Mouse (Mus musculus) spleen, postnatal 14 days (tissue): ENCODE measurements around the gene Pcyt1a.
"Not testable (repeated sequence)": the region's sequence is repeated elsewhere in the genome, so short reads cannot be mapped to it uniquely, and the experiment has no call there.

Source experiments
- DNase-seq, 2 experiments: peaks; one replicate each; pipeline ENCODE4 v3.0.0; 2021 to 2022; ENCODE audit warnings: low spot score in 2 of 2

Gene Pcyt1a

GRCm38 (mm10) chr16:32472276-32473015 lies 41.7 kb downstream of the Pcyt1a start:
- no peak for DNase-seq

GRCm38 (mm10) chr16:32477315-32477714 lies 46.6 kb downstream of the Pcyt1a start:
- DNase-seq: no peak

- no peak for DNase-seq
Measured at GRCm38 (mm10) chr16:32479415-32479814, 48.7 kb downstream of the Pcyt1a start.

- no peak for DNase-seq
Measured at GRCm38 (mm10) chr16:32484431-32484871, 53.7 kb downstream of the Pcyt1a start.

GRCm38 (mm10) chr16:32485209-32485608 lies 54.5 kb downstream of the Pcyt1a start:
- DNase-seq: no peak

GRCm38 (mm10) chr16:32486046-32486445 lies 55.3 kb downstream of the Pcyt1a start:
- DNase-seq: no peak

- DNase-seq: no peak
Measured at GRCm38 (mm10) chr16:32487234-32488111, 56.8 kb downstream of the Pcyt1a start, which contains the start of gene Slc51a. Gene Slc51a (minus strand): TSS chr16:32487879.

- DNase-seq: no peak
Measured at GRCm38 (mm10) chr16:32488939-32489338, 58.2 kb downstream of the Pcyt1a start.

- DNase-seq: not testable (repeated sequence)
Measured at GRCm38 (mm10) chr16:32494371-32494770, 63.6 kb downstream of the Pcyt1a start.

- no peak for DNase-seq
Measured at GRCm38 (mm10) chr16:32495965-32496364, 65.2 kb downstream of the Pcyt1a start, which contains the start of gene Zdhhc19. Gene Zdhhc19 (plus strand): TSS chr16:32496265.

- DNase-seq: no peak
Measured at GRCm38 (mm10) chr16:32498996-32499395, 68.3 kb downstream of the Pcyt1a start.

GRCm38 (mm10) chr16:32499430-32500037 lies 68.8 kb downstream of the Pcyt1a start:
- peak; percentile 75 to 85 for DNase-seq

GRCm38 (mm10) chr16:32501459-32501858 lies 70.7 kb downstream of the Pcyt1a start:
- DNase-seq: no peak

GRCm38 (mm10) chr16:32502621-32503335 lies 72.1 kb downstream of the Pcyt1a start:
- DNase-seq: no peak

GRCm38 (mm10) chr16:32503633-32504032 lies 72.9 kb downstream of the Pcyt1a start:
- no peak for DNase-seq

GRCm38 (mm10) chr16:32506298-32506697 lies 75.6 kb downstream of the Pcyt1a start:
- no peak for DNase-seq

GRCm38 (mm10) chr16:32506868-32507267 lies 76.1 kb downstream of the Pcyt1a start:
- DNase-seq: no peak

GRCm38 (mm10) chr16:32507407-32507806 lies 76.7 kb downstream of the Pcyt1a start:
- DNase-seq: peak; percentile 84 to 91

- DNase-seq: no peak
Measured at GRCm38 (mm10) chr16:32508035-32508434, 77.3 kb downstream of the Pcyt1a start.

GRCm38 (mm10) chr16:32508506-32509065 lies 77.9 kb downstream of the Pcyt1a start:
- no peak for DNase-seq
